Mouse (Mus musculus): ENCODE measurements at regions not wholly inside any gene's neighbourhood (a gene's known extent, or its start where the extent isn't known, plus 50 kb on each side); places are given as distances from the start of the nearest gene placed in this dataset.

DNA sequence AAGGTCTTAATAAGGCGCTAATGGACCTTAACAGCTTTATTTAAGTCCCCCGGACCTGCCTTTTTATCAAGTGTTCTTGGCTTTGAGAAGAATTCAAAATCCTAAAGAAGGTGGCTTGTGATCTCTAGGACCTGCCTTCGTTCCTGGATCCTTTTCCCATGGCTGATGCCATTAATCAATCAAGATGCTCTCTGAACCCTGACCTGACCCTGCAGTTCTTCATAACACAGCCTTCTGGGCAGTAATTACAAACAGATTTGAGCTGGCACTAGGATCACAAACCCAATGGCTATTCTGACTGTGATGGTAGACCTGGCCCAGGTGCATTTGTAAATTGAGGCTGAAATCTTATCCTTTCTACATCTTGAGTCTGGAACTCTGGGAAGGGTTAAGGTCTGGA, 227.7 kb downstream of the Plpp3 start:
- no peak for ATAC-seq (ENCODE audit: low FRiP score, low read depth)
- Histone ChIP-seq H3K9me3 (ENCODE audit: control insufficient read depth, low read length) (0 out of 2 replicates have a peak, but pooled peaks cover 2% of the 10 kb centered on the region), H3K4me1 (ENCODE audit: control insufficient read depth, insufficient read depth, low read length) (peaks cover 5% of the 10 kb centered on the region; the same call in 1 of the 2 replicates), H3K4me2 (replicated peaks; ENCODE audit: low read depth, low read length, severe bottlenecking) (no peak overlapping the region), H3K9ac (ENCODE audit: low read depth, low read length, severe bottlenecking) (no peak overlapping the region), H3K36me3 (ENCODE audit: control insufficient read depth, insufficient read depth, low read length) (no peaks in the 10 kb centered on the region), H3K27ac (replicated peaks; ENCODE audit: low read depth, low read length) (no peak overlapping the region), H3K4me3 (replicated peaks; ENCODE audit: low read length) (no peak overlapping the region), H3K27me3 (ENCODE audit: control insufficient read depth, insufficient read depth, low read length) (no peaks in the 10 kb centered on the region)
- no peak for DNase-seq (ENCODE audit: low spot score)
- no peak for TF ChIP-seq POLR2A (IDR thresholded peaks at IDR 0.05; ENCODE audit: borderline replicate concordance, extremely low read depth, insufficient read depth, insufficient read length)
- WGBS, result 37% methylated on average over 3 of the region's 3 CpGs

- H3K4me1 ChIP-seq (ENCODE audit: control insufficient read depth, insufficient read depth, low read length), result peaks cover 5% of the 10 kb centered on the region; the same call in 1 of the 2 replicates
- no peak overlapping the region for H3K9ac ChIP-seq (ENCODE audit: low read depth, low read length, severe bottlenecking)
- no peak for TF ChIP-seq POLR2A (IDR thresholded peaks at IDR 0.05; ENCODE audit: borderline replicate concordance, extremely low read depth, insufficient read depth, insufficient read length)
- DNase-seq (ENCODE audit: low spot score) (no peak), ATAC-seq (ENCODE audit: low FRiP score, low read depth) (no peak)
- no peaks in the 10 kb centered on the region for H3K27me3 ChIP-seq (ENCODE audit: control insufficient read depth, insufficient read depth, low read length)
- H3K9me3 ChIP-seq (ENCODE audit: control insufficient read depth, low read length), result 0 out of 2 replicates have a peak, but pooled peaks cover 2% of the 10 kb centered on the region
- H3K36me3 ChIP-seq (ENCODE audit: control insufficient read depth, insufficient read depth, low read length), result no peaks in the 10 kb centered on the region
- H3K27ac ChIP-seq (replicated peaks; ENCODE audit: low read depth, low read length), result no peak overlapping the region
- no peak overlapping the region for H3K4me3 ChIP-seq (replicated peaks; ENCODE audit: low read length)
- no peak overlapping the region for H3K4me2 ChIP-seq (replicated peaks; ENCODE audit: low read depth, low read length, severe bottlenecking)
- 79% methylated on average over 5 of the region's 5 CpGs for WGBS
These were observed 228.3 kb downstream of the Plpp3 start for GRCm38 (mm10) chr4:105385481-105385880.

DNA sequence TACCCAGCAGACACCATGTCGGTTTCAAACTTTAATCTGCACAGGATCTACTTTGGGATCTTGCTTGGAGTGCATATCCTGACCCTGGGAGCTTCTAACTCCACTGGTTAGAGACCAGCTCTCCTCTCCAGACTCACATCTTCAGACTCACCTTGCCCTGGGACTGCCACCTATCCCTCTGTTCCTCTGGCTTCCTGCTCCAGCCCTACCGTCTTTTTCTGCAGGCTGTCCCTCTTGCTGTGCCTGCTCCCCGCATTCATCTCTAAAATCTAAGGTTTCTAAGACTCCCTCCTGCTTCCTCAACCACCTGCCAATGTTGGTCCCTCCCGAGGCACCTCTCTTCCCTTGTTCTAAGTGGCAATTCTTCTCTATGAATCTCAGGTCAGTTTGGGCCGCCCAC, 233.2 kb downstream of the Plpp3 start:
- Histone ChIP-seq H3K9ac (ENCODE audit: low read depth, low read length, severe bottlenecking) (no peak overlapping the region), H3K4me2 (replicated peaks; ENCODE audit: low read depth, low read length, severe bottlenecking) (no peak overlapping the region), H3K4me3 (replicated peaks; ENCODE audit: low read length) (no peak overlapping the region), H3K27me3 (ENCODE audit: control insufficient read depth, insufficient read depth, low read length) (no peaks in the 10 kb centered on the region), H3K27ac (replicated peaks; ENCODE audit: low read depth, low read length) (no peak overlapping the region), H3K9me3 (ENCODE audit: control insufficient read depth, low read length) (0 out of 2 replicates have a peak, but pooled peaks cover 2% of the 10 kb centered on the region), H3K4me1 (ENCODE audit: control insufficient read depth, insufficient read depth, low read length) (no peaks in the 10 kb centered on the region), H3K36me3 (ENCODE audit: control insufficient read depth, insufficient read depth, low read length) (no peaks in the 10 kb centered on the region)
- TF ChIP-seq POLR2A (IDR thresholded peaks at IDR 0.05; ENCODE audit: borderline replicate concordance, extremely low read depth, insufficient read depth, insufficient read length), result no peak
- DNase-seq (ENCODE audit: low spot score) (peak; percentile 70), ATAC-seq (ENCODE audit: low FRiP score, low read depth) (no peak; the same call in 1 of the 2 replicates)
- WGBS, result 21% methylated on average over 5 of the region's 5 CpGs

GRCm38 (mm10) chr4:105394366-105394765, 237.2 kb downstream of the Plpp3 start:
- Histone ChIP-seq H3K36me3 (ENCODE audit: control insufficient read depth, insufficient read depth, low read length) (no peaks in the 10 kb centered on the region), H3K27ac (replicated peaks; ENCODE audit: low read depth, low read length) (no peak overlapping the region), H3K4me3 (replicated peaks; ENCODE audit: low read length) (no peak overlapping the region), H3K4me2 (replicated peaks; ENCODE audit: low read depth, low read length, severe bottlenecking) (no peak overlapping the region), H3K9me3 (ENCODE audit: control insufficient read depth, low read length) (no peaks in the 10 kb centered on the region), H3K27me3 (ENCODE audit: control insufficient read depth, insufficient read depth, low read length) (no peaks in the 10 kb centered on the region), H3K4me1 (ENCODE audit: control insufficient read depth, insufficient read depth, low read length) (no peaks in the 10 kb centered on the region), H3K9ac (ENCODE audit: low read depth, low read length, severe bottlenecking) (no peak overlapping the region)
- ATAC-seq (ENCODE audit: low FRiP score, low read depth), result no peak
- DNase-seq (ENCODE audit: low spot score), result no peak
- no peak for TF ChIP-seq POLR2A (IDR thresholded peaks at IDR 0.05; ENCODE audit: borderline replicate concordance, extremely low read depth, insufficient read depth, insufficient read length)
- 30% methylated on average over 1 of the region's 1 CpGs for WGBS

GRCm38 (mm10) chr4:105397451-105397850, 240.3 kb downstream of the Plpp3 start:
- Histone ChIP-seq H3K4me3 (replicated peaks; ENCODE audit: low read length) (no peak overlapping the region), H3K27ac (replicated peaks; ENCODE audit: low read depth, low read length) (no peak overlapping the region), H3K27me3 (ENCODE audit: control insufficient read depth, insufficient read depth, low read length) (no peaks in the 10 kb centered on the region), H3K36me3 (ENCODE audit: control insufficient read depth, insufficient read depth, low read length) (no peaks in the 10 kb centered on the region), H3K9ac (ENCODE audit: low read depth, low read length, severe bottlenecking) (no peak overlapping the region), H3K4me1 (ENCODE audit: control insufficient read depth, insufficient read depth, low read length) (no peaks in the 10 kb centered on the region), H3K4me2 (replicated peaks; ENCODE audit: low read depth, low read length, severe bottlenecking) (no peak overlapping the region), H3K9me3 (ENCODE audit: control insufficient read depth, low read length) (no peaks in the 10 kb centered on the region)
- no peak for TF ChIP-seq POLR2A (IDR thresholded peaks at IDR 0.05; ENCODE audit: borderline replicate concordance, extremely low read depth, insufficient read depth, insufficient read length)
- 63% methylated on average over 2 of the region's 2 CpGs for WGBS
- DNase-seq (ENCODE audit: low spot score) (no peak), ATAC-seq (ENCODE audit: low FRiP score, low read depth) (no peak)

- ATAC-seq (ENCODE audit: low FRiP score, low read depth) (no peak), DNase-seq (ENCODE audit: low spot score) (no peak)
- no peak for TF ChIP-seq POLR2A (IDR thresholded peaks at IDR 0.05; ENCODE audit: borderline replicate concordance, extremely low read depth, insufficient read depth, insufficient read length)
- no peak overlapping the region for H3K4me2 ChIP-seq (replicated peaks; ENCODE audit: low read depth, low read length, severe bottlenecking)
- no peaks in the 10 kb centered on the region for H3K36me3 ChIP-seq (ENCODE audit: control insufficient read depth, insufficient read depth, low read length)
- H3K27ac ChIP-seq (replicated peaks; ENCODE audit: low read depth, low read length), result no peak overlapping the region
- H3K4me1 ChIP-seq (ENCODE audit: control insufficient read depth, insufficient read depth, low read length), result peaks cover 10% of the 10 kb centered on the region
- H3K9me3 ChIP-seq (ENCODE audit: control insufficient read depth, low read length), result no peaks in the 10 kb centered on the region
- H3K27me3 ChIP-seq (ENCODE audit: control insufficient read depth, insufficient read depth, low read length), result no peaks in the 10 kb centered on the region
- WGBS, result 80% methylated on average over 3 of the region's 3 CpGs
- H3K9ac ChIP-seq (ENCODE audit: low read depth, low read length, severe bottlenecking), result no peak overlapping the region
- no peak overlapping the region for H3K4me3 ChIP-seq (replicated peaks; ENCODE audit: low read length)
These were observed 244.9 kb downstream of the Plpp3 start for GRCm38 (mm10) chr4:105402021-105402420.

All from limb, embryonic 14.5 days (tissue).